Mouse (Mus musculus): ENCODE results near the gene Mknk1. TPM values are rescaled to one million over a fixed set of nuclear protein-coding genes. Genes with fewer than 3 reads are reported as not detected.

Mknk1 gene
- polyA plus RNA-seq, 1 experiment from 2014 or later, result 20.4 TPM

DNA sequence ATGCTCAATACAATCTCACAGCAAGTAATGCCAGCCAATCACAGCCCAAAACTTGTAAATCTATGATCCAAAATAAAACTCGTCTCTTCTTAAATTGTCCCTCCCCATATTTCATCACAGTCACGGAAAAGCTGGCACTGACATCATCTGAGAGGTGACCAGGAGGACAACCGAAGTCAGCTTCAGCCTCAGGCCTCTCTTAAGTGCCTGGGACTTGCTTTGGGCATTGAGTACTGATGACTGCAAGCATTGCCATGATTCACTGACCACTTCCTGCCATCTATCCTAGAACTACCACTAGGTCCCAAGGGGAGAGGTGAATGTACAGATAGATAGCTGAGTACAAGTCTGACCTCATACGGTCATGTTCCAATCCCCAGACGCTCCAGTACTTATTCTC is 83.7 kb downstream of the Mknk1 start:
- no peaks in the 10 kb centered on the region for H3K4me1 ChIP-seq (replicated peaks; ENCODE audit: insufficient read depth, low read length)
- no peak overlapping the region for H3K4me3 ChIP-seq (replicated peaks; ENCODE audit: low read depth, low read length)
- ATAC-seq (replicated peaks; ENCODE audit: low FRiP score, low read depth) (no peak), DNase-seq (ENCODE audit: low spot score) (no peak)
- no peak for TF ChIP-seq CTCF (IDR thresholded peaks at IDR 0.05; ENCODE audit: low read depth)
- WGBS, result 84% methylated on average over 5 of the region's 5 CpGs
- H3K9ac ChIP-seq (ENCODE audit: low read depth, low read length), result no peak overlapping the region
- no peak overlapping the region for H3K4me2 ChIP-seq (ENCODE audit: low read length)
- no peaks in the 10 kb centered on the region for H3K36me3 ChIP-seq (ENCODE audit: insufficient read depth, low read length)
- no peak overlapping the region for H3K27ac ChIP-seq
- peaks cover 19% of the 10 kb centered on the region for H3K27me3 ChIP-seq (ENCODE audit: insufficient read depth, low read length)
- H3K9me3 ChIP-seq (replicated peaks; ENCODE audit: low read length), result no peaks in the 10 kb centered on the region

DNA sequence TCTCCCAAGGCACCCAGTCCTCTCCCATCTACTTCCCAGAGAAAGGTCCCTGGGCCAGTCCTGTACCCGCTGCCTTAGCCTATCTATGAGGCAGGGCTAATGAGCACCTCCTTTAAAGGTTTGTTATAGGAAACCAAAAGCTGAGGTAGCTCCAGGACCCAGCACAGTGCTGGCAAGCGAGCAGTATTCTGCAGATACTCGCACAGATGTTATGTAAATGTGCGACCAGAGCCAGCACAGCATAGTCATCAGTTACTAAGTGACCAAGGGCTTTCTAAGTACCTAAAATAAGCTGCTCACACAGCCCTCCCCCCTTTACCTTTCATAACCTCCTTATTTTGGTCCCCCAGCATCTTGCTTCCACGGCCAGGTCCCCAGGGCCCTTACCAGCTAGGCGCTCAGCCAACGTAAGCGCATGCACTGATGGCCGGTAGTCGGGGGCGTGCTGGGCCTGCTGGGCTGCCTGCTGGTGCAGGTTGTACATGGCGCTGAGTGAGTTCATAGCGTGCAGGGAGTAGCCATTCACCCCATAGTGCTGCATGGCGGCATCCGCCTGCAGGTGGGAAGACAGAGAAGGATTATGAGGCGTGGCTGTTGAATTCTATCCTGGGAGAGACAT is 84.4 kb downstream of the Mknk1 start:
- Histone ChIP-seq H3K27ac (no peak overlapping the region), H3K9ac (ENCODE audit: low read depth, low read length) (no peak overlapping the region), H3K9me3 (replicated peaks; ENCODE audit: low read length) (no peaks in the 10 kb centered on the region), H3K27me3 (ENCODE audit: insufficient read depth, low read length) (peaks cover 14% of the 10 kb centered on the region), H3K4me2 (ENCODE audit: low read length) (no peak overlapping the region), H3K4me1 (replicated peaks; ENCODE audit: insufficient read depth, low read length) (no peaks in the 10 kb centered on the region), H3K4me3 (replicated peaks; ENCODE audit: low read depth, low read length) (no peak overlapping the region), H3K36me3 (ENCODE audit: insufficient read depth, low read length) (no peaks in the 10 kb centered on the region)
- DNase-seq (ENCODE audit: low spot score) (no peak), ATAC-seq (replicated peaks; ENCODE audit: low FRiP score, low read depth) (no peak)
- no peak for TF ChIP-seq CTCF (IDR thresholded peaks at IDR 0.05; ENCODE audit: low read depth)
- 59% methylated on average over 16 of the region's 16 CpGs for WGBS

DNA sequence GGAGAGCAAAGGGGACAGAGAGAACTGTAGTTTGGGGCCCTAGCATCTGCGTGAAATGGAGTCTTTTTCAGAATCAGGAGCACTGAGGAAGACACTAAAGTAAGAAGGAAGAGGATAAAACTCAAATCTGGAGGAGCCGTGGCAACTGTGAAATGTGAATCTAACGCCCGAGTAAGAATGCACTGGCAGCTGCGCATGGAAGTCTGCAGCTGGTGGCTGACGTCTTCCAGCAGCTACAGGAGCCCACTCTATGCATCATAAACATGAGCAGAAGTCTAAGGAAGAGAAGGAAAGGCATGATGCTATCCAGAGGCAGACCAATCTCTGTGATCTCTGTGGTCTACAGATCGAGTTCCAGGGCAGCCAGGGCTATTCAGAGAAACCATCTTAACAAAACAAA is 88.6 kb downstream of the Mknk1 start:
- no peak for TF ChIP-seq CTCF (IDR thresholded peaks at IDR 0.05; ENCODE audit: low read depth)
- Histone ChIP-seq H3K9me3 (replicated peaks; ENCODE audit: low read length) (no peaks in the 10 kb centered on the region), H3K4me1 (replicated peaks; ENCODE audit: insufficient read depth, low read length) (no peaks in the 10 kb centered on the region), H3K36me3 (ENCODE audit: insufficient read depth, low read length) (no peaks in the 10 kb centered on the region), H3K4me3 (replicated peaks; ENCODE audit: low read depth, low read length) (no peak overlapping the region), H3K27me3 (ENCODE audit: insufficient read depth, low read length) (peaks cover 45% of the 10 kb centered on the region), H3K27ac (no peak overlapping the region), H3K9ac (ENCODE audit: low read depth, low read length) (no peak overlapping the region), H3K4me2 (ENCODE audit: low read length) (no peak overlapping the region)
- ATAC-seq (replicated peaks; ENCODE audit: low FRiP score, low read depth), result no peak
- 52% methylated on average over 7 of the region's 7 CpGs for WGBS
- no peak for DNase-seq (ENCODE audit: low spot score)

Other genes starting within 250 kb of the Mknk1 start
- 0.24 TPM in 1 of 2 replicates, not detected in the other for gene Cyp4a32, start 238.2 kb upstream of the Mknk1 start, polyA plus RNA-seq (2015; fragmentation: Nextera tagmentation; extraction: Ambion mirVana)
- 10.6 and 11.5 TPM in 2 replicates for gene Cyp4b1, start 191.5 kb upstream of the Mknk1 start, polyA plus RNA-seq (2015; fragmentation: Nextera tagmentation; extraction: Ambion mirVana)
- gene Efcab14, start 101.5 kb upstream of the Mknk1 start, polyA plus RNA-seq (2015; fragmentation: Nextera tagmentation; extraction: Ambion mirVana), result 28.9 and 30.4 TPM in 2 replicates
- gene Tex38, start 58.2 kb upstream of the Mknk1 start, polyA plus RNA-seq (2015; fragmentation: Nextera tagmentation; extraction: Ambion mirVana), result 0.59 and 0.64 TPM in 2 replicates
- gene Atpaf1, start 54.4 kb upstream of the Mknk1 start, polyA plus RNA-seq (2015; fragmentation: Nextera tagmentation; extraction: Ambion mirVana), result 61.6 and 62.1 TPM in 2 replicates
- 7.4 and 8.9 TPM in 2 replicates for gene Mob3c, start 11.1 kb upstream of the Mknk1 start, polyA plus RNA-seq (2015; fragmentation: Nextera tagmentation; extraction: Ambion mirVana)
- gene Kncn, start 45.2 kb downstream of the Mknk1 start, polyA plus RNA-seq (2015; fragmentation: Nextera tagmentation; extraction: Ambion mirVana), result 0.05 and 0.09 TPM in 2 replicates
- not detected in 2 replicates for gene 6430628N08Rik, start 51.5 kb downstream of the Mknk1 start, polyA plus RNA-seq (2015; fragmentation: Nextera tagmentation; extraction: Ambion mirVana)
- not detected in 2 replicates for gene Dmbx1, start 100.7 kb downstream of the Mknk1 start, polyA plus RNA-seq (2015; fragmentation: Nextera tagmentation; extraction: Ambion mirVana)
- 13.8 and 16.9 TPM in 2 replicates for gene Faah, start 178.7 kb downstream of the Mknk1 start, polyA plus RNA-seq (2015; fragmentation: Nextera tagmentation; extraction: Ambion mirVana)
- gene Nsun4, start 214.7 kb downstream of the Mknk1 start, polyA plus RNA-seq (2015; fragmentation: Nextera tagmentation; extraction: Ambion mirVana), result 18.7 and 22.2 TPM in 2 replicates
- gene Uqcrh, start 235.9 kb downstream of the Mknk1 start, polyA plus RNA-seq (2015; fragmentation: Nextera tagmentation; extraction: Ambion mirVana), result 825 and 954 TPM in 2 replicates
- gene Lrrc41, start 236.1 kb downstream of the Mknk1 start, polyA plus RNA-seq (2015; fragmentation: Nextera tagmentation; extraction: Ambion mirVana), result 62.6 and 65.1 TPM in 2 replicates

Data from kidney, postnatal 0 days (tissue).